Mouse (Mus musculus) hindbrain, postnatal 0 days (tissue): Measurements from ENCODE around the gene Lgi4. TPM values are rescaled to one million over a fixed set of nuclear protein-coding genes. Genes with fewer than 3 reads are reported as not detected.

Experiments used
- ATAC-seq: fragments of 200-750 bp; cut with Nextera tagmentation; 2 replicates; pipeline ENCODE4 v1.8.0; 2017; ENCODE audit warnings: mild to moderate bottlenecking, moderate TSS enrichment, moderate library complexity
- DNase-seq: peaks from one replicate; pipeline ENCODE4 v3.0.0-alpha.2; 2015; ENCODE audit warnings: low spot score
- H3K27ac ChIP-seq: fragments of 300-500 bp; sonication (generic); 2 replicates; pipeline ENCODE4 v1.5.1; 2014; ENCODE audit warnings: mild to moderate bottlenecking
- H3K27me3 ChIP-seq: fragments of 300-500 bp; sonication (generic); 2 replicates; pipeline ENCODE4 v1.6.1; 2014; ENCODE audit warnings: low read length, mixed read lengths; ENCODE audit not compliant: insufficient read depth
- H3K36me3 ChIP-seq: fragments of 300-500 bp; sonication (generic); 2 replicates; pipeline ENCODE4 v1.6.1; 2014; ENCODE audit warnings: low read length, mixed read lengths; ENCODE audit not compliant: insufficient read depth
- H3K4me1 ChIP-seq: fragments of 300-500 bp; sonication (generic); 2 replicates; pipeline ENCODE4 v1.6.1; 2014; ENCODE audit warnings: antibody characterized with exemption, low read length, mixed read lengths; ENCODE audit not compliant: insufficient read depth
- H3K4me2 ChIP-seq: fragments of 300-500 bp; sonication (generic); 2 replicates; pipeline ENCODE4 v1.6.1; 2014; ENCODE audit warnings: low read depth, mild to moderate bottlenecking, low read length, moderate library complexity, mixed read lengths
- H3K4me3 ChIP-seq: fragments of 300-500 bp; sonication (generic); 2 replicates; pipeline ENCODE4 v1.5.1; 2014; ENCODE audit warnings: low read length
- H3K9ac ChIP-seq: fragments of 300-500 bp; sonication (generic); replicated peaks from 2 replicates; pipeline ENCODE4 v1.6.1; 2014; ENCODE audit warnings: mild to moderate bottlenecking, low read length, moderate library complexity, mixed read lengths
- H3K9me3 ChIP-seq: fragments of 300-500 bp; sonication (generic); 2 replicates; pipeline ENCODE4 v1.6.1; 2016; ENCODE audit warnings: low read length, mixed read lengths
- CTCF ChIP-seq: IDR thresholded peaks from 2 replicates; pipeline ENCODE4 v1.5.1; 2016; ENCODE audit warnings: antibody characterized with exemption, control low read depth, low read depth
- WGBS: fragments of 180-500 bp; shearing (Covaris S2); extraction: QIAGEN DNeasy Blood & Tissue Kit; methylation state at CpG from one replicate; pipeline ENCODE4 v1.1.7; 2014; 5-methylcytosine and 5-hydroxymethylcytosine counted together
- polyA plus RNA-seq: library from polyadenylated mRNA; unstranded; fragments of >200 nt; fragmentation: Nextera tagmentation; extraction: Ambion mirVana; gene quantifications from 2 replicates; pipeline ENCODE4 v1.2.1, GENCODE M21; 2015
- total RNA-seq: library from RNA; depleted of rRNA; stranded (reverse); fragments of >200 nt; gene quantifications from 2 replicates; pipeline ENCODE4 v1.2.3, GENCODE M21; 2014

The Lgi4 gene
- total and polyA plus RNA-seq, 2 experiments from 2014 or later = 1.3 to 5.9 TPM

- DNase-seq = no peak
- H3K9me3 ChIP-seq = no peaks in the 10 kb centered on the region
- no peak overlapping the region for H3K9ac ChIP-seq
- no peak overlapping the region for H3K4me3 ChIP-seq
- ATAC-seq = no peak
- no peak overlapping the region for H3K27ac ChIP-seq
- WGBS = 86% methylated on average over 15 of the region's 15 CpGs
- no peak for TF ChIP-seq CTCF
- no peaks in the 10 kb centered on the region for H3K4me1 ChIP-seq
- H3K36me3 ChIP-seq = no peaks in the 10 kb centered on the region
- no peaks in the 10 kb centered on the region for H3K27me3 ChIP-seq
- no peak overlapping the region for H3K4me2 ChIP-seq
Observed at GRCm38 (mm10) chr7:31110861-31111385, 51.8 kb downstream of the Lgi4 start.

DNA sequence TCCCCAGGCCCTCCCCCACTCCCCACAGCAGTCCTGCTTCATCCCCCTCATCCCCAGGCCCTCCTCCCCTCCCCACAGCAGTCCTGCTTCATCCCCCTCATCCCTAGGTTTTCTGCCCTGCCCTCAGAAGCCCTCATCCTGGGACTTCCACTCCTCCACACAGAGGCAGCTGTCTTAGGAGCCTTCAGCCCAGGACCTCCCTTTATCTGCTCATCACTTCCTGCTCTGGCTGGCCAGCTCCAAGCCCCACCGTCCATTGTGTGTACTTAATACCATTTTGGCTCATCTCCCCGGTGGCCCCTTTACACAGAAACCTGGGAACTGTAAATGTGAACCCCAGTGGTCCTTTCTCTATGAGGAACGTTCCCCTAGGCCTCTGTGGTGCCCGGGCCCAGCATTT, 52.9 kb downstream of the Lgi4 start:
- no peaks in the 10 kb centered on the region for H3K4me1 ChIP-seq
- no peak overlapping the region for H3K4me2 ChIP-seq
- ATAC-seq (no peak), DNase-seq (no peak)
- H3K27ac ChIP-seq = no peak overlapping the region
- H3K9me3 ChIP-seq = no peaks in the 10 kb centered on the region
- H3K27me3 ChIP-seq = no peaks in the 10 kb centered on the region
- TF ChIP-seq CTCF = no peak
- no peak overlapping the region for H3K9ac ChIP-seq
- WGBS = 39% methylated on average over 4 of the region's 4 CpGs
- H3K36me3 ChIP-seq = no peaks in the 10 kb centered on the region
- no peak overlapping the region for H3K4me3 ChIP-seq

GRCm38 (mm10) chr7:31113800-31114199, 54.7 kb downstream of the Lgi4 start:
- Histone ChIP-seq H3K36me3 (no peaks in the 10 kb centered on the region), H3K27me3 (no peaks in the 10 kb centered on the region), H3K27ac (no peak overlapping the region), H3K4me3 (no peak overlapping the region), H3K9ac (no peak overlapping the region), H3K4me2 (no peak overlapping the region), H3K4me1 (no peaks in the 10 kb centered on the region), H3K9me3 (no peaks in the 10 kb centered on the region)
- 84% methylated on average over 6 of the region's 6 CpGs for WGBS
- TF ChIP-seq CTCF = no peak
- ATAC-seq (no peak), DNase-seq (no peak)

- Histone ChIP-seq H3K9ac (no peak overlapping the region), H3K36me3 (no peaks in the 10 kb centered on the region), H3K9me3 (no peaks in the 10 kb centered on the region), H3K27me3 (no peaks in the 10 kb centered on the region), H3K4me3 (no peak overlapping the region), H3K4me2 (no peak overlapping the region), H3K27ac (no peak overlapping the region), H3K4me1 (no peaks in the 10 kb centered on the region)
- 54% methylated on average over 10 of the region's 10 CpGs for whole genome bisulfite sequencing
- 0 out of 2 replicates have a peak, but pooled peaks have one; percentile 23 for TF ChIP-seq CTCF
- ATAC-seq = no peak
- no peak for DNase-seq
Observed at GRCm38 (mm10) chr7:31114646-31115045, 55.5 kb downstream of the Lgi4 start.

DNA sequence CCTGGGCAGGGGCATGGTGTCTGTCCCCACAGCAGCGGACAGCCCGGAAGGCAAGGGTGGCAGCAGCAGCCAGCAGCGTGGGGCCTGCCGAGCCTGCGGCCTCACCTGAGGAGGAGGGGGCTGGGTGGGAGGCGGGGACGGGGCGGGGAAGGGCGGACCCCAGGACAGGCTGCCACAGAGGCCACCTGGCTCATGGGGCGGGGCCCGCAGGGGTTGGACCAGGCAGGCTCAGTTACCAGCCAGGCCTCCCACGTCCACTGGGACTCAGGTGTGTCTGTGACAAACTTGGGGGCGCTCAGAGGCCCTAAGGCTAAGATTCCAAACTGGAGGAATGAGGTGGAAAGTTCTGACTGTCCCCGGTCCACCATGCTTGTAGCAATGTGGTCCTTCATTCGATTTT, 56.0 kb downstream of the Lgi4 start, which contains the start of gene Hpn:
TSS of gene Hpn (minus strand) at position 109 of the 400 bp plus-strand sequence.
- no peak for TF ChIP-seq CTCF
- WGBS = 21% methylated on average over 14 of the region's 15 CpGs
- DNase-seq = no peak
- H3K27ac ChIP-seq = no peak within 1 kb of the TSS
- no peak for ATAC-seq
- H3K4me3 ChIP-seq = no peak within 1 kb of the TSS
- no peaks in the 10 kb centered on the region for H3K9me3 ChIP-seq
- H3K4me1 ChIP-seq = no peaks in the 10 kb centered on the region
- no peaks in the 10 kb centered on the region for H3K36me3 ChIP-seq
- no peaks in the 10 kb centered on the region for H3K27me3 ChIP-seq
- H3K9ac ChIP-seq = no peak within 1 kb of the TSS
- H3K4me2 ChIP-seq = no peak within 1 kb of the TSS

DNA sequence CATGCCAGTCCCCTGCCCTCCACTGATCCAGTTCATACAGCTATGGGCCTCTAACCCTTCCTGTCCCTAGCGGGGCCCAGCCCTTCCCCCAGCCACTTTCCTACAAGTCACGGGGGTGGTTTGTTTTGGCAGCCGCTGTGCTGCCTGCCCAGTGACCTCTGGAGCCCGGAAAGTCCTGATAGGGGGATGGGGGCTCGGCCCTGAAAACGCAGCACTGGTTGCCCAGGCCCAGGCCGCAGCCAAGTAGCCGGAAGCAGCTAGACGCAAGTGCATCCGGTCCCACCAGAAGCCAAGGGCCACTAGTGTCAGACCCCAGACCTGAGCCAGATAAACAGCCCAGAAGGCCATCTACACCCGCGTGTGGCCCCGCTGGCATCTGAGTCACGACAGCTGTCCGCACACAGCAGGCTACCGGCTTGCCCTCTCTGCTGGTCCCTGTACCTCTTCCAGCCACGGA, 56.5 kb downstream of the Lgi4 start:
- WGBS = 38% methylated on average over 17 of the region's 17 CpGs
- DNase-seq (no peak), ATAC-seq (peak; percentile 4; the same call in 1 of the 2 replicates)

GRCm38 (mm10) chr7:31116721-31117145, 57.6 kb downstream of the Lgi4 start:
- 47% methylated on average over 13 of the region's 16 CpGs for WGBS
- no peak overlapping the region for H3K27ac ChIP-seq
- no peak overlapping the region for H3K9ac ChIP-seq
- TF ChIP-seq CTCF = no peak
- no peak for DNase-seq
- no peaks in the 10 kb centered on the region for H3K4me1 ChIP-seq
- H3K27me3 ChIP-seq = no peaks in the 10 kb centered on the region
- no peaks in the 10 kb centered on the region for H3K36me3 ChIP-seq
- ATAC-seq = 0 out of 2 replicates have a peak, but pooled peaks have one; percentile 10
- no peaks in the 10 kb centered on the region for H3K9me3 ChIP-seq
- H3K4me3 ChIP-seq = no peak overlapping the region
- no peak overlapping the region for H3K4me2 ChIP-seq

More for the DNA sequence above, 56.5 kb downstream of the Lgi4 start:
- no peaks in the 10 kb centered on the region for H3K36me3 ChIP-seq
- no peaks in the 10 kb centered on the region for H3K27me3 ChIP-seq
- no peak overlapping the region for H3K4me2 ChIP-seq
- no peaks in the 10 kb centered on the region for H3K4me1 ChIP-seq
- H3K9me3 ChIP-seq = no peaks in the 10 kb centered on the region
- H3K9ac ChIP-seq = no peak overlapping the region
- no peak overlapping the region for H3K27ac ChIP-seq
- no peak overlapping the region for H3K4me3 ChIP-seq
- no peak for TF ChIP-seq CTCF
